Mouse (Mus musculus) lung, postnatal 10 days (tissue): ENCODE measurements around the gene Armc3.

Source experiments
- DNase-seq: peaks from one replicate; pipeline ENCODE4 v3.0.0; 2021

The Armc3 gene

DNA sequence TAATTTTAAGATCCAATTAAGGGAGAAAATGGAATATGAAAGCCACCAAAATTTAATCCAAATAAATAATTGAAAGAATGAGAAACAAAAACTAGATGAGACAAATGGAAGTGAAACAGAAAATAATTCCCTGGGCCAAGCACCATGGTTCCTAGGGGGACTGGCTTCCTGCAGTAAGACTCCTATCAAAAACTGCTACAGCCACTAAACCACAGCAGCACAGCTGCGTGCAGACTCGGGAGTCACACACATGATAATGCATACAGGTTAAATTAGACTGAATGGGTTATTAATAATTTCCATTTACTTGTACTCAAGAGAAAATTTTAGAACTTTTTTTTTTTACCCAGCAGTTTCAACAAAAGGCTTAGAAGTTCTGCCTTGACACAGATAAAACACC, 154.1 kb downstream of the Armc3 start:
- no peak for DNase-seq
